Mouse (Mus musculus) c-Kit-positive CD71-positive TER-119-positive erythroid progenitor cells, embryonic 14.5 days (primary cell): ENCODE data around the gene Lad1.

Source experiments
- DNase-seq: peaks from one replicate; pipeline ENCODE4 v3.0.0-alpha.2; 2013; ENCODE audit warnings: low spot score

The Lad1 gene

DNA sequence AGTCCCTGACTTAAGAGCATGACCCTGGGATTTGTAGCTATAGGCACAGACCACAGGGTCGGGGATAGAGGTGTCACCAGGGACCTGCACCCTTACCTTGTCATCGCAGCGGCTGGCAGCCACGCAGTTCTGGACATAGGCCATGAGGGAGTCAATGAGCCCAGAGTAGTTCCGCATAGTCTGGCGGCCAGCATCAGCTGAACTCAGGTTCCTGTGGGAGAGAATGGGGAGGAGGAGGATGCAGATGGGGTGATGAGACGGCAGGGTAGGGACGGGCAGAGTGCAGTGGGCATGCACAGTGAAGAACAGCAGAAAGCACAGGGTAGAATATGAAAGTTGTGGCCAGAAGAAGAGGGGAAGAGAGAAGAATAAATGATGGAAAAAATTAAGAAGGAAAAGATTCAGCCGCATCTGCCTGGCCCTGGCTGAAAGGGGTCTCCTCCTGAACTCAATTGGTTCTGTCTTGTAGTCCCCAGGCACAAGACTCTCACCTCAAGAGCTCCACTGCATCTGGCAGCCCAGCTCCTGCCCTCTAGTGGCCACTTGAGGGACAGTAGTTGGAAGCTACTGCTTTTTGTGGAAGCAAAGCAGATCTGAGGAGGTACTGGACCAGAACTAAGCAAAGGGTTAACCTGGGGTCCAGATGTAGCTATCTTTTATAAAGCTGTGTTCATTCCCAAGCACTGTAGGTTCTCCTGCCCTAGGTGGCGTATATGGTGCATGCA lies 64.1 kb downstream of the Lad1 start:
- DNase-seq: peak; percentile 56
